Mouse (Mus musculus) cerebellum, adult 2 months (tissue): Measurements from ENCODE around the gene M1ap. TPM values are rescaled to one million over a fixed set of nuclear protein-coding genes. Genes with fewer than 3 reads are reported as not detected.

ENCODE experiments used
- DNase-seq, 2 experiments: peaks; one replicate each; pipeline ENCODE4 v3.0.0; 2021
- H3K27ac ChIP-seq: fragments of 200-500 bp; 2 replicates; pipeline ENCODE4 v1.5.1; 2012; ENCODE audit warnings: low read length, control low read depth, inconsistent platforms; ENCODE audit not compliant: insufficient read depth
- H3K27me3 ChIP-seq: fragments of 200-500 bp; 2 replicates; pipeline ENCODE4 v1.6.1; 2012; ENCODE audit warnings: inconsistent platforms, mild to moderate bottlenecking, low read length, moderate library complexity; ENCODE audit not compliant: control insufficient read depth, insufficient read depth
- H3K4me1 ChIP-seq: fragments of 200-500 bp; 2 replicates; pipeline ENCODE4 v1.6.1; 2011; ENCODE audit warnings: low read length; ENCODE audit not compliant: control insufficient read depth, insufficient read depth
- H3K4me3 ChIP-seq: fragments of 200-500 bp; replicated peaks from 2 replicates; pipeline ENCODE3; 2011; ENCODE audit warnings: mild to moderate bottlenecking, low read depth, low read length, control low read depth; ENCODE audit not compliant: insufficient read depth
- CTCF ChIP-seq: fragments of 200-500 bp; IDR thresholded peaks from 2 replicates; pipeline ENCODE4 v1.5.1; 2011; ENCODE audit warnings: low read depth, mild to moderate bottlenecking, control low read depth, low read length, moderate library complexity, borderline replicate concordance; ENCODE audit not compliant: insufficient read depth
- POLR2A ChIP-seq: fragments of 200-500 bp; IDR thresholded peaks from 2 replicates; pipeline ENCODE4 v1.6.1; 2011; ENCODE audit warnings: low read length, control low read depth, borderline replicate concordance; ENCODE audit not compliant: insufficient read depth
- WGBS: fragments of 180-500 bp; shearing (Covaris S2); methylation state at CpG from one replicate; pipeline ENCODE4 v1.1.7; 2018; 5-methylcytosine and 5-hydroxymethylcytosine counted together
- polyA plus RNA-seq: library from polyadenylated mRNA; depleted of rRNA; stranded (reverse); fragments of >200 nt; gene quantifications from 2 replicates; pipeline ENCODE4 v1.2.3, GENCODE M21; 2012

Gene M1ap
- polyA plus RNA-seq, 1 experiment, result 0.21 TPM

GRCm38 (mm10) chr6:82940765-82941164, 5.9 kb upstream of the M1ap start:
- no peak overlapping the region for H3K4me3 ChIP-seq
- no peaks in the 10 kb centered on the region for H3K27me3 ChIP-seq
- 89% methylated on average over 3 of the region's 3 CpGs for WGBS
- H3K4me1 ChIP-seq, result peaks cover 12% of the 10 kb centered on the region
- TF ChIP-seq POLR2A (no peak), CTCF (no peak)
- no peak overlapping the region for H3K27ac ChIP-seq
- DNase-seq, result no peak

- Histone ChIP-seq H3K4me1 (no peaks in the 10 kb centered on the region), H3K27me3 (no peaks in the 10 kb centered on the region), H3K4me3 (no peak overlapping the region), H3K27ac (no peak overlapping the region)
- no peak for DNase-seq
- TF ChIP-seq CTCF (peak; percentile 50), POLR2A (no peak)
- WGBS, result 45% methylated on average over 6 of the region's 6 CpGs
Measured at GRCm38 (mm10) chr6:82945750-82946149, 952 bp upstream of the M1ap start.

- Histone ChIP-seq H3K27me3 (no peaks in the 10 kb centered on the region), H3K4me1 (no peaks in the 10 kb centered on the region), H3K27ac (no peak overlapping the region), H3K4me3 (no peak overlapping the region)
- no peak for DNase-seq
- TF ChIP-seq POLR2A (no peak), CTCF (no peak)
- 77% methylated on average over 4 of the region's 4 CpGs for WGBS
Measured at GRCm38 (mm10) chr6:82956553-82957251, 10.0 kb downstream of the M1ap start.

GRCm38 (mm10) chr6:82961664-82962063, 15.0 kb downstream of the M1ap start:
- H3K27me3 ChIP-seq, result no peaks in the 10 kb centered on the region
- no peaks in the 10 kb centered on the region for H3K4me1 ChIP-seq
- 93% methylated on average over 1 of the region's 1 CpGs for WGBS
- no peak for TF ChIP-seq CTCF
- TF ChIP-seq POLR2A, result no peak
- H3K4me3 ChIP-seq, result no peak overlapping the region
- DNase-seq, result no peak
- H3K27ac ChIP-seq, result no peak overlapping the region

- Histone ChIP-seq H3K4me3 (no peak overlapping the region), H3K27me3 (no peaks in the 10 kb centered on the region), H3K27ac (no peak overlapping the region), H3K4me1 (no peaks in the 10 kb centered on the region)
- no peak for DNase-seq
- TF ChIP-seq POLR2A, result no peak
- no peak for TF ChIP-seq CTCF
- 88% methylated on average over 6 of the region's 6 CpGs for WGBS
Measured at GRCm38 (mm10) chr6:82969249-82970084, 22.8 kb downstream of the M1ap start.

GRCm38 (mm10) chr6:82971031-82971430, 24.3 kb downstream of the M1ap start:
- TF ChIP-seq POLR2A, result no peak
- TF ChIP-seq CTCF, result peak; percentile 87
- H3K27ac ChIP-seq, result no peak overlapping the region
- no peak overlapping the region for H3K4me3 ChIP-seq
- peak; percentile 70 to 71 for DNase-seq
- H3K4me1 ChIP-seq, result no peaks in the 10 kb centered on the region
- H3K27me3 ChIP-seq, result no peaks in the 10 kb centered on the region
- WGBS, result 5% methylated on average over 5 of the region's 5 CpGs

- TF ChIP-seq POLR2A, result no peak
- TF ChIP-seq CTCF, result no peak
Measured at GRCm38 (mm10) chr6:82987411-82987971, 40.8 kb downstream of the M1ap start.

GRCm38 (mm10) chr6:82993696-82994095, 47.0 kb downstream of the M1ap start:
- TF ChIP-seq POLR2A (no peak), CTCF (no peak)
- H3K4me1 ChIP-seq, result no peaks in the 10 kb centered on the region
- no peak overlapping the region for H3K4me3 ChIP-seq
- H3K27ac ChIP-seq, result no peak overlapping the region
- no peaks in the 10 kb centered on the region for H3K27me3 ChIP-seq
- DNase-seq, result no peak
- 23% methylated on average over 1 of the region's 1 CpGs for WGBS

More at GRCm38 (mm10) chr6:82987411-82987971, 40.8 kb downstream of the M1ap start:
- WGBS, result 51% methylated on average over 9 of the region's 9 CpGs
- Histone ChIP-seq H3K27ac (no peak overlapping the region), H3K4me3 (no peak overlapping the region), H3K27me3 (no peaks in the 10 kb centered on the region), H3K4me1 (no peaks in the 10 kb centered on the region)
- no peak for DNase-seq
